Mouse (Mus musculus) monocyte, adult 2 months (primary cell): ENCODE results near the gene Ptger4.
"Not testable (repeated sequence)": the region's sequence is repeated elsewhere in the genome, so short reads cannot be mapped to it uniquely, and the experiment has no call there.

Experiments
- DNase-seq, 2 experiments: peaks; one replicate each; pipeline ENCODE4 v3.0.0; 2022; ENCODE audit warnings: low spot score in 2 of 2, low read depth in 1 of 2

The Ptger4 gene

DNA sequence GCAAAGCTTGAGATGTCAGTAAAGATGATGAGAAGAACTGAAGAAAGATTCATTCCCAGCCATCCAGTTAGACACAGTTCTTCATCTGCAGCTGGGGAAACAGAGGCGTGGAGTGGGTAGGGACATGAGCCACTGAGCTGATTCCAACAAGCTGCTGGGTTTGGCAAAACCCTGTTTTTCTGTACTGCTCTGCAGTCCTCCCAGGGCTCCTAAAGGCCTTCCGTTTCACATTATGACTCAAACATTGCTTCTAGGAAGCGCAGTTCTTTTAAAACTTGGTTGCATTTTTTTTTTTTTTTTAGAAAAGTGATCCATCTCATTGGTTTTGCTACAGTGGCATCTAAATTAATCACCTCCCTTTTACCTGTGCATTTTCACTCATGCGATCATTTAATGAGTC lies 5.4 kb downstream of the Ptger4 start:
- no peak for DNase-seq

DNA sequence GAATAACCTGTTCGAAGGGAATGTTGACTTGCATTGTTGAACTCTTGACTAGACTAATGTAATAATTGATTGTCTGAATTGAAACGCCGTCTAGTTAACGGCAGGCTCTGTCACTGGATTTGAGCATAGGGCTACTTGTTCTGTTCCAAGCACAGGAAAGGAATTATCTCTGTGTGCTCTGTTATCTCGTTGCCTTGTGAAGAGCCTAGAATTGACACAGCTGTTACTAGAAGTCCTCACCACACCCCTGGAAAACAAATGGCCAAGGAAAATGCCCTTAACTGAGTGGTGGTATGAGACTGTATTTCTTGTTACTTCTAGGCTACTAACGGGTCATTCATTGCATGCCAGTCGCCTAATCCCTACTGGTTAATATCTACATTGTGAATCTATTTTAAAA lies 5.9 kb downstream of the Ptger4 start:
- DNase-seq: no peak

GRCm38 (mm10) chr15:5237012-5237660 lies 6.9 kb downstream of the Ptger4 start:
- DNase-seq: no peak

DNA sequence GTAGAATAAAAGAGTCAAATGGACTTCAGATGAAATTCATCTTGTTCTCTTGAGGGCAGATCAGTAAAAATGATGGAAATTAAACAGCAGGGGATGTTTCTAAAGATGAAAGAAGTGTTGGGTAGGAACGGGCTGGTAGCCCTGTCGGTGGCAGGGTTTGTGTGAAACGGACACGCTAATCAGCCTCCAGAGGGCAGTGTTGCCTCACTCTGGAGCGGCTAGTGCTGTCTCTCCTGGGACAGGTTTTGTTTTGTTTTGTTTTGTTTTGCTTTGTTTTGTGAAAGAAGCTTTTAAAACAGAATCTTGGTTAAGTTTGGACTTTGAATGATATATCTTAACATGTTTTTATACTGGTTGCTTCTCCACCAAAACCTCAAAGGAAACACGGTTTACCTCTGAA lies 7.4 kb downstream of the Ptger4 start:
- DNase-seq: peak; percentile 27 to 59

GRCm38 (mm10) chr15:5235527-5235926 lies 8.5 kb downstream of the Ptger4 start:
- DNase-seq: no peak

GRCm38 (mm10) chr15:5234659-5235058 lies 9.3 kb downstream of the Ptger4 start:
- no peak for DNase-seq

DNA sequence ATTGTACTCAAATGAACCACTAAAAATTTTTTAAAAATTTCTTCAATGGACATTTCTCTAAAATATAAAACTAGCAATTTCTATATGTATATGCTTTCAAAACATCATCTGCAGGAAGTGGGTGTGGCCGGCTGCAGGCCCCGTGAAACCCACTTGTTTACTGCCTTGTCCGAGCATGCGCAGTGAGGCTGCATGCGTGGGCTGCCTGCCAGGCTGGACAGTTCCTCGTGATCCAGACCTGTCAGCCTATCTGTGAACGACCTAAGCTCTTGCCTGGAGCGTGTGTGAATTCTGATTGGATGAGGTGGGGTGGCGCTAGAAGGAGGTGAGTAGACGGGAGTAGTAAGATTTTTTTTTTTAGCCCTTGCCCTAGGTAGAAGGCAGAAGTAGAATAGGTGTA lies 13.2 kb downstream of the Ptger4 start:
- not testable (repeated sequence) for DNase-seq

GRCm38 (mm10) chr15:5220491-5220890 lies 23.5 kb downstream of the Ptger4 start:
- DNase-seq: no peak

DNA sequence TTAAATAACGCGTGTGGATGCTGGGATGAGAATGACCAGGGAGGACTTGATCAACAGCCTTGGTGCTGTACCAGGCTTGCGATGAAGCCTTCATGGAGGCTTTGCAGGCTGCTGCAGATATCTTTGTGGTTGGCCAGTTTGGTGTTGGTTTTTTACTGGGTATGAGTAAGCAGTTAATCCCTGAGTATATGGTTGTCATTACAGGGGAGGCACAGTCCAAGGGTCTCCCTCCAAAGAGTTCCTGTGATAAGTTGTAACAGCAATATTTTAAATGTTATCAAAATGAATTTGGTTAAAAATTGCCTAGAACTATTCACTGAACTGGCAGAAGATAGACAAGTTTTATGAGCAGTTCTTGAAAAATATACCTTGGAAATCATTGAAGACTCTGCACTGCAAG lies 34.9 kb downstream of the Ptger4 start:
- no peak for DNase-seq

DNA sequence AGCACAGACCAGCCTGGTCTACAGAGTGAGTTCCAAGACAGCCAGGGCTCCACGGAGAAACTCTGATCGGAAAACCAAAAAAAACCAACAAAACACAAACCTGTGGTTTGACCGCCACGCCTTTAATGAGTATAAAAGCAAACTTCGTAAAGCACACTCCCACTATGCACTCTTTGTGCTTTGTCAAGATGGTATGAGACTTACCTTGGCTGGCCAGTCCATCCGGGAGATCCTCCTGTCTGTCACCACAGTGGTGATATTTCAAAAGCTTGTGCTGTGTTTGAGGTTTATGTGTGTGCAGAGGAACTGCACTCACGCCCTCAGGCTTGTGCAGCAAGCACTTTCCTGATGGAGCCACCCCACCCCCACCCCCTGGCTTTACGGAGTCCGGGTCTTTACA lies 38.8 kb downstream of the Ptger4 start:
- DNase-seq: no peak

DNA sequence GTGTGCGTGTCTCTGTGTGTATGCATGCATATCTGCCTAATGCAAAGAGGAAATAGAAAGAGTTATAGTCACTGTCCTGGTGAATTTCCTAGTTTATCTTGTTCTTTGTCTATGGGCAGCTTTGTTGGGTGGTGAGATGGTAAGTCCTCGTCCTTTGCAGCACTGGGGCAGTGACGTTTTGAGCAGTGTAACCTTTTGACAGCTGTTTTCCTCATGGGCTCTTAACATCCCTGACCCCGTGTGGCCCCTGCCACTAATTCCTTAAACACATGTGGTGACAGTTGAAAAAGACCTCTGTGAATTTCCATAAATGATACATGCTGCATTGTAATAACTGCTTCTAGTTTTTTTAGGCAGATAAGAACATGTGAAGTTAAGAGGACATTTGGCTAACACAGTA lies 47.3 kb downstream of the Ptger4 start:
- no peak for DNase-seq

- DNase-seq: no peak
These were observed 47.9 kb downstream of the Ptger4 start for GRCm38 (mm10) chr15:5195987-5196514.

GRCm38 (mm10) chr15:5194931-5195330 lies 49.1 kb downstream of the Ptger4 start:
- no peak for DNase-seq

DNA sequence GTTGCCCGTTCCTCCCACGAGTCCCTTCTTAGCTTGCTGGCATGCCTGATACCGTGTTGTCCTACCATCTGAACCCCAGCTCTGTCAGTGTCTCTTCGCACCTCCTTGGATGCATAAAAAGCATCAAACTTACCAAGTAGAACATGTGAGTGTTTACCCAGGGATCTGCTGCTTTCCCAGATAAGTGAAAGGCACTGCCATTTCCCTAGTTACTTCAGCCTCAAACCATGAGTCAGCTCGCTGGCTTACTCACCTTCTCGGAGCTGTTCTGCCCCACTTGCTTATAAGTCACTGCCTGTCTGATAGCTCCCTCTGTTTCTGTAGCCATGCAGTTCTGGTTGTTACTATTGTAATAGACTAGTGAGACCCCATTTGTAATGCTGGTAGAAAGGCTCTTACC lies 49.5 kb downstream of the Ptger4 start:
- no peak for DNase-seq

- no peak for DNase-seq
These were observed 50.2 kb downstream of the Ptger4 start for GRCm38 (mm10) chr15:5193833-5194232.

- DNase-seq: no peak
These were observed 54.4 kb downstream of the Ptger4 start for GRCm38 (mm10) chr15:5189504-5190093.

- no peak for DNase-seq
These were observed 56.0 kb downstream of the Ptger4 start for GRCm38 (mm10) chr15:5188029-5188428.

DNA sequence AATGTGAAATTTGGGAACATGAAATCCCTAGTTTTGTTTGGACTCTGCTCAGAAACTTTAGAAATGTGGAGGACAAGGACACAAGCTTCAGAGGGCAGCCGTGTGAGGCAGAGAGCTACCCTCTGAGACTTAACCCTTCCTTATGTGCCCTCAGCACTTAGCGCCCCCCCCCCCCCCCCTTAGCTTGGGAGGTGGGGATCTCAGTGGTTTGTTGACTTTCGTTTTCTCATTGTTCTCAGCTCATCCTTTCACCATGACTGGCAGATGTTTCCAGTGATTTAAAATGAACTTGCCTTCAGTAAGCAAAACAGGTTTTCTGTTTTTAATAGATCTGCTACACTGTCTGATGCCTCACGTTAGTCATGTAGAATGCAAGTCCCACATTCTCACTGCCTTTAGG lies 56.9 kb downstream of the Ptger4 start:
- no peak for DNase-seq

GRCm38 (mm10) chr15:5186293-5186675 lies 57.7 kb downstream of the Ptger4 start:
- no peak for DNase-seq

GRCm38 (mm10) chr15:5185366-5186292 lies 58.4 kb downstream of the Ptger4 start, which contains the start of gene Ttc33:
Gene Ttc33, plus strand, starts transcription at chr15:5185525.
- peak; percentile 13 to 16 for DNase-seq

GRCm38 (mm10) chr15:5184668-5185330 lies 59.2 kb downstream of the Ptger4 start:
- DNase-seq: no peak
